Mouse (Mus musculus): Measurements from ENCODE around the gene Zcchc7.

Zcchc7 gene

DNA sequence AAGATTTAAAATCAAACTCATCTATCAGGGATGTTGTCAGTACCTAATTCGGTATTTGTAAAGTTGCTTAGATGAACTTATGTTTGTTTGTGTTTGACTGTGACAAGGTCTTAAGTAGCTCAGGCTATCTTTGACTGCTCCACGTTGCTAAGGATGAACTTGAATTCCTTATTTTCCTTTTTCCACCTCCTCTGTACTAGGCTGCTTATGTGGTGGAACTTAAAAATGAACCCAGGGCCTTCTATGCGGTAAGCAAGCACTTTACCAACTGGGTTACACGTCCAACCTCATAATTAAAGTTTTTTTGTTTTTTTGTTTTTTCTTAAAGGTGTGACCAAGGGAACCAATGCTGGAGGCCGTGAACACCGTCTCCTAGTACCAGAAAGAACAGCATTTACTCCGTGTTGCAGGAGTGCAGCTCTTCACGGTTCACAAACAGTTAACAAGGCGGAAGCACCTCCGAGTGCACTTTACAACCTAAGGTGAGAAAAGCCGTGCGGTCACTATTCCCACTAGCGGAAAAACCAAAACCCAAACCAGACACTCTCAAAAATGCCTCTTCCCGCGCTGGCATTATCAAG, at the start of gene Zcchc7:
TSS of gene Zcchc7 (plus strand) at position 325 of the 581 bp plus-strand sequence.
- no peak for DNase-seq (ENCODE audit: low read depth, low spot score)

DNA sequence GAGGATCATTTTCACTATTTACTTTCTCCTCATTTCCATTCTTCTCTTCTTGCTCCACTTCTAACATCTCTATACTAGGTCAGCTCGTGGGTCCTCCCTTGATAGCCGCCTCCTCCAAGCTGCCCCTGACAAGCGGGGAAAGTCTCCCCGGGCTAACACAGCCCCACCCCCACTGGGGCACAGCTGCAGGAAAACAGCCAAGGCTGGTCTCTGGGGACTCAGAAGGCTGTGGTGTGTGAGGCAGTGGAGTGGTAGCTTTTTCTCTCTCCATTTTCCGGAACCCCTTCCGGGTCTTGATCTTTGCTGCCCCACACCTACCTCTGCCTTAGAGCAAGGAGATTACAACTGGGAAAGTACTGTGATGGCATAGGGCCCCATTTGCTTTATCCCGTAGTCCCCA, 49.7 kb upstream of the Zcchc7 start:
- DNase-seq (ENCODE audit: low read depth, low spot score) = no peak

DNA sequence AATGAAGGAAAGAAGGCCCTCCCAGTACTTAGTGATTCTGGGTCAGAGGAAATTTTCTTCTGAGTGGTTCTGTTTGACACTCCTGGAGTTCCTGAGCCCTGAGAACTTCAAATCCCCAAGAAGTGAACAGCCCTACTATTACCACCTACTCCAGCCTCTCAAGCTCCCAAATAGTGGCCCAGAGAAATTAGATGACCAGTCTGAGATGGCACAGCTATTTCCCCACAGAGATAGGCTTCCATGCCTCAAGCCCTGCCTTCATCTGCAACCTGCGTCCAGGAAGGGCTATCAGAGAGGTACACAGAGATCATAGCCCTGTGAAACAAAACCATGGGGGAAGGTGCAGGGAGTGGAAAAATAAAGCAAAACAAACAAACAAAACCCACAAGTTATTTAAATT, 48.8 kb upstream of the Zcchc7 start:
- DNase-seq (ENCODE audit: low read depth, low spot score) = no peak

DNA sequence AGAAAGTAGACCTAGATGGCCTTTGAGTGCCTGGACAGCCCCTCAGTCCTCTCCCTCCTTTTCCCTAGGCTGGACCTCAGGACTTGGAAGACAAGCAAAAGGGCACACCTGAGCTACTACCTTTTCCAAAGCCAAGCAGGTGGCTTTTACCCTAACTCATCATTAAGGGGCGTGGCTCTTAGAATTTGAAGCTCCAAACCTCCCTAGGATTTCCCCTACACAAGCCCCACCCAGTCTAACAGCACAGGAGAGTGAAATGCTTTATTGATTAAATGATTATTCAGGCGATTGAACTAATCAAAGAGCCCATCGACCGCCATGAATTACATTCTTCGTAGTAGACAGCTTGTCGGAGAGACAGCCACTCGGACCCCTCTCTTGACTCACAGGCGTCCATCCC, 47.4 kb upstream of the Zcchc7 start:
- no peak for DNase-seq (ENCODE audit: low read depth, low spot score)

DNA sequence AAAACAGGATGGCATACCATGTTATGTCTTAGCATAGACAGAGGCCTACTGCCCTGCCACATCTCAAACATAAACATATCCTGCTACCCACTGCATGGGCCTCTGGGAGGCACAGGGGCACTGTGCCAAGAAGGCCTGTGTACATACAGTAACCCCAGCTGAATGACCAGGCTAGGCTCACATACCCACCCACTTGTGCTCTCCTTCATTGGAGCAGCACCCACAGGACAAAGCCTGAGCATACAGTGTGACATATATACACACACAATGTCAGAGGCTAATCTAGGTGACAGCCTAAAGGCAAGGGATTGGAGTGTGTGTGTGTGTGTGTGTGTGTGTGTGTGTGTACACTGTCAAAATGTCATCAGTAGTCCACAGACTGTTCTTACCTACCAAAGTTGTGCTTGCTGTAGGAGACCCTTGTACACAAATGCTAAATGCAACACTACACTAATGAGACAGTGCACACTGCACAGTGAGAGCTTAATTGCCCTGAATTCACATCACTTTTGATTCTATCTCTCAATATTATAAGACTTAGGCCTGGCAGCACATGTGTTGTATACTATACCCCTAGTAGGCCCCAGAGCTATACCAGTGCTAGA, 46.5 kb upstream of the Zcchc7 start:
- no peak for DNase-seq (ENCODE audit: low read depth, low spot score)

DNA sequence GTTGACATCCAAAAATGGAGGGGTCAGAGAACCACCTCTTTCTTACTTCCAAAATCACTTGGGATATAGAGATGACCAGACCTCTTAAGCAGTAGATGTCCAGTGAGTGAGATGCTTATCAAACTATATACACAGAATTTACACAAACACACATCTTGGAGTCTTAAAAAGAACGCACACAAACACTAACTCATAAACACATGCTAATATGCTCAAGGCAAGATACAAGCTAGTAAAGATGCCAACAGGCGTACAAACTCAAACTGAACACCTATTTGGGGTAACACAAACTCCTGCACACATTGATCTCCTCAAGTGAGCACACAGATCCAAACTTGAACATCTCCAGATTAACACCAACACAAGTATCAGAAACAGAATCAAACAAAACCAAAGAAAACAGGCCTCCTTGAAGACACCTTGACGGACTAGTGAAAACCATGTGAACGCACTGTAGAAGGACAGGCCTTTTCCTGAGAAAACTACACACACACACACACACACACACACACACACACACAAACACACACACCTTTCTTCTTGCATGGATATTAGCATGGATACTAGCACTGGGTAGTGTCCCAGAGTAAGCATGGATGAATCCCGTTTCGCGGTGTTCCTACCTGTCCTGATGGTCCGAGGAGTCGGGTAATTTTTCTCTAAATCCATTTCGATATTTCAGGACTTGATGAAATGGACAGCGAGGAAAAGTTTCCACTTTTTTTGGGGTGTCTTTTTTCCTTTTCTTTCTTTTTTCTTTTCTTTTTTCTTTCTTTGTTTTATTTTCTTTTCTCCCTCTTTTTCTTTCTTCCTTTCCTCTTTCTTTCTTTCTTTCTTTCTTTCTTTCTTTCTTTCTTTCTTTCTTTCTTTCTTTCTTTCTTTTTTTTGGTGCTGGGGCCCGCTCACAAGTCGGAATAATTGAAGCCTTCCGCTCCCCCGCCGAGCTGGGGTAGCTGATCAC, 45.7 kb upstream of the Zcchc7 start, which contains the start of gene Pax5:
TSS of gene Pax5 (minus strand) at position 748 of the 961 bp plus-strand sequence.
- no peak for DNase-seq (ENCODE audit: low read depth, low spot score)

DNA sequence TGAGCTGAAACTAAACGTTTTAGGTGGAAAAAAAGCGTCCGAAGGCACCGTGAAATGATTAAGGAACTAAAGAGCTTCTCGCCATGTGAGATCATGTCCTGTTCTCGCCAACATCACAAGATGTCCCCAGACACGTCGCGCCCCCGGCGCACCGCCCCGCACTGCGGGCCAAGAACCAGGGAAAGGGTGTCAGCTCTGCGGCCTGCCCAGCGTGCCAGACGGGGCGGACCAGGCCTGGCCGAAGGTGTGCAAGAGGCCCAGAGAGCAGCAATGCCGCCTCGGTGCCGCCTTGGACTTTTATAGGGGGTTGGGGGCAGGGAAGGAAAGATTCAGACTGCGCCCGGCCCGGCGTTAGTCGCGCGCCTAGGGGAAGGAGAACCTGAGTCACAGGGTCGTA, 45.0 kb upstream of the Zcchc7 start:
- DNase-seq (ENCODE audit: low read depth, low spot score) = no peak

DNA sequence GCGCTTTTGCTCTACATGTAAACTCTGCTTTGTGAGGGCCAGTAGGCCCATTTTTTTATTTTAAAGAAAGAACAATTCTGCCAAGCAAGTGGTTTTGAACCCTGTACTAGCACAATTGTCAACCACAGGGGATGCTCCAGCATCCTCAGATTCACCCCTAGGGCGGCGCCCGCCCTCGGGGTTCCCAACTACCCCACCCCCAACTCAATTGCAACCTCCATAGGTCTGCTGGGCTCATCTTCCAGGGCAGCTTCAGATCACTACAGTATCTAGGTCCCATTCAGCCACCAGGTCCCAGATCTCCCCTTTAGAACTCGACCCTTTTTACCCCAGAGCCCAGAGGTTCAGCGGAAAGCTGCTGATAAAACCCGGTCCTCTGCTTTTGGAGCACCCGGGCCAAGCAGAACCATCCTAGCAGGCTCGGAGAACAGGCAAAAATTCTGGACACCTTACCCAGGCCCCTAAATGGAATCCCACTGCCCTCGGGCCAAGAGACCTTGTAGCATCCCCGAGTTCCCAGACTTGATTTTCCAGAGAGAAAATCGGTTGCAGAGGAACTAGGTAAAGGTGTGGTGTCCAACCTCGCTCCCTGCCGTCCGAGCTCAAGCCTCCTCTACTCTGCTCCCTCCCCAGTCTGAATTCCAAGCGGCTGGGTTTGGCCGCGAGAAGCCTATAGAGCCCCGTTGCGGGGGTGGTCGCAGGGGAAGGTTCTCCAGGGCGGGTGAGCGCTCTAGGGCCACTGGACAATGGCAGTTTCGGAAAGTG, 44.4 kb upstream of the Zcchc7 start:
- DNase-seq (ENCODE audit: low read depth, low spot score) = no peak

DNA sequence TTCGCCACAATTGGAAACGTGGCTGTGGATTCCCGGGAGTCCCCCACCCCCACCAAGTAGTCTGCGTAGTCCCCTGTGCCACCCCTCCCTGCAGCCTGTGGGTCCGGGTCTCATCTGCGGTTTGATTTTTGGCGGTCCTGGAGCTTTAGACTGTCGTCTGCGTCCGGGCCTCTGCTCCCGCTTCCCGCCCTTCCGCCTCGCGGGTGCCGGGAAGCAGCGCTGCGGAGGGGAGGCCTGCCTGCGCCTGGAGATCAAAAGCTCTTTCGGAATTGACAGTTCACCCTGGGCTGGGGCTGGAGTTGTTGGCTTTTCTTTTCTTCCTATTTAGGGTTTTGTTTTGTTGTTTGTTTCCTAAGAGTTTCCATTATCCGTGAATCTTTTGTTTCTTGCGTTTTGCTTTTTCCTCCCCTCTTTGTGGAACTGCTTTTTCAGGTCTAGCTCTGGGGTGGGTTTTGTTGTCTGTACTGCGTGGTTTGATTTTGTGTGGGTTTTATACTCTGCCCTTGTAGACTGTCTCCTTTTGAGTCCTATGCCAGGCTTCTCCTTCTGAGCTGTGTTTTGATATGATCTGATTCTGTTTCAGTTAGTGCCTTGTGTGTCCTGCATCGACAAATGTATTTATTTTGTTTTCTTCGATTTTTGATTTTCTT, 43.5 kb upstream of the Zcchc7 start:
- no peak for DNase-seq (ENCODE audit: low read depth, low spot score)

DNA sequence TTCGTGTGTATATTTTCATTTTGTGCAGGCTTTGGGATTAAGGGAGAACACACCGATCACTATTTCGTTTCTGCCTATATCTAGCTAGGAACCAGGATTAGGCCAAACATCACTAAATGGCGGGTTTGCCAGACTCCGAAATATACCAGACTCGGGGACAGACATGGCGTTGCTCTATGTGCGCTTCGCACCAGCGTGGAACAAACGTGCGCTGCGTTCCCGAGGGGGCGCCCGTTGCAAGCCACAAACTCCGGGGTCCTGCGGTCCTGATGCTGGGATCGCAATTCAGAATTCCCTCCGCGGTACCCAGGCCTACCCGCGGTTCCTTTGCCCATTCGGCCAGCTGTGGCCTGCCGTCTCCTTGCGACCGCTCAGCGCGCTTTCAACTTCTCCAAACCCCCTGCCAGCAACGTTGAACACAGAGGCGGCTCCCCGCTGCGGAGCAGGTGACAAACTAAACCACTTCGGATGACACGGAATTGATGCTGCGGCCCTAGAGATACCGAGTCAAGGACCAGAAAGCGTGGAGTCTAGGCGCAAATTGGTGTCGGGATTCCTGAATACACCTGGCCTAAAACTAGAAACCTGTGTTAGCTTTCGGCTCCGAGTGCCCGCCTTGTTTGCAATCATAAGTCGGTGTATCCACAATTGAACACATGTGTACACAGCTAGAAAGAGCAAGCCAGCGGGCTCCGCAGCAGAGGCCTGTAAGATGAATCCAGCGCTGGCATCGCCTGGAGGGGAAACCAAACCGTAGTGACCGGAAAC, 42.7 kb upstream of the Zcchc7 start:
- DNase-seq (ENCODE audit: low read depth, low spot score) = no peak

DNA sequence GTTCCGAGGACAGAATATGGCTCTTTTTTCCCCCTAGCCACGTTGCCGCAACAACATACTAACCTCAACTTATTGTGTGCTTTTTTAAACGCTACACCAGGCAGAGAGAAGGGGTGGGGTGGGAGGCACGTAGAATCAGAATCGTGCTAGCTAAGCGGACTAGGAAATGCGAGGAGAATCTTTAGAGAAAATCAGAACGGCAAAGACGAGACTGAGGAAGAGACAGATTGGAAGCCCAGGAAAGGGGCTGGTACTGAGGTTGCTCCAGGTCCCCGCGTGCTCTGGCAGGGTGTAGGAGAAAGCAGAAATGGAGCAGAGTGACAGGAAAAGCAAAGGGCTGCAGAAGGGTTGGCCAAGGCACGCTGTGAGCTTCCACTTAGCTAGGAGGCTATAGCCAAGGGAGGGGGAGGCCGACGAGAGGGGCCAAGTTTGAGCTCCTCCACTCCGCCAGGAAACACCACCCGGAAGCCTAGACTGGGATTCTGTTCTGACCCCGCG, 42.1 kb upstream of the Zcchc7 start:
- DNase-seq (ENCODE audit: low read depth, low spot score) = no peak

DNA sequence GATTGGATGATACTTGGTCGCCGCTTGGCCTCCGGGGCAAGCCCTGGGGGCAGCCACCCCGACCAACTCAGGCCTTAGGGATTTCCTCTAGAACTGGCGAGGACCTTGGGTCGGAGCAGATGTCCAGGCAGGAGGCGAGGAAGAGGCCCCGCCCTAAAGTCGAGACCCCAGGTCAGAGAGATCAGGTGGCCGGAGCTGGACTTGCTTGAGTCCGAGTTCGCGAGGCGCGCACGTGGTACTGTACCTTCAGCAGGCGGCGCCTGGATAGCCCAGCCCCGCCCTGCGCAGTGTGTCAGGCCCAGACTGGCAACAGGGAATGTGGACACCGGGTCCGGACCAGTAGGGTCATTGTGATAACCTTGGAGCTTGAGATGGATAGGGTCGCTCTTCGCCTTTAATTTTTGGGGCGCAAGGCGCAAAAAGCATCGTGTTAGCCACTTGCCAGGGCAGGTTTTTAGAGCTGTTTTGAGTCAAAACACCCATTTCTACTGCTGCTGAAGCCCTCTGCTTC, 41.5 kb upstream of the Zcchc7 start:
- DNase-seq (ENCODE audit: low read depth, low spot score) = no peak

DNA sequence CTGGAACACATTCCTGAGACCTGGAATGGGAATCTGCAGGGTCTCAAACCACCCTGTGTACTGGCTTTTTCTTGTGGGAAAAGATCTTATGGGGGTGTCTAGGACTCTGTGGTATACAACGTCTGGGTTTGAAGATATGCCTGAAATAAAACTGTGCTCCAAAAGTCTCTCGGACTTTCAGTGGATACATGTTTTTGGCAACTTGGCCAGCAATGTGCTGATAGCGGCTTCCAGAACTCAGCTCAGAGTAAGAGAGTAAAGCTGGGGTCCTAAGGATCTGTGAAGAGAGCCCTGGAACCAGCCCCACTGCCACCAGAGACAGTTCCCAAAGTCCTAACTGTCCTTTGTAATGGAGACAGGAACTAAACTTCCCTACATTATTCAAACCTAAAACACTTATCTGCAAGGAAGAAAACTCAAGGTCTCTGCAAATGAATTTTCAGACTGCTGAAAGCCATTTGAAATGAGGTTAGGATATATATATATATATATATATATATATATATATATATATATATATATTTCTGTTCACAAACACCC, 40.0 kb upstream of the Zcchc7 start:
- no peak for DNase-seq (ENCODE audit: low read depth, low spot score)

DNA sequence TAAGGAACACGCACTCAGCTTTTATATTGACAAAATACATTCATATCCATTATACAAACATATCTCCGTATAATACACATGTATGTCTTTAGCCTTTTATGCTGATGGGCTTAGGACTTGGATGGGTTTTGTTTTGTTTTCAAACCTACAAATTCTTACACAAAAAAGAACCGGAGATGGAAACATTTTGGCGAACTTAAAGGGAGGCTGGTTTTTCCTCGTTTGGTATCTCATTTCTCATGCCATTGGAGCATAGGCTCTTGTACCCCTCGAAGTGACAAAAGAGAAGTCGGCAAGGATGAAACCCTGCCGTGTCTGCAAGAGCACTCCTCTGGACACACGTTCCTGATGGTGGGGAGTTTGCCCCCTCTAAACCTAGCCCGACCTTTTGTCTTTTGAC, 39.3 kb upstream of the Zcchc7 start:
- no peak for DNase-seq (ENCODE audit: low read depth, low spot score)

DNA sequence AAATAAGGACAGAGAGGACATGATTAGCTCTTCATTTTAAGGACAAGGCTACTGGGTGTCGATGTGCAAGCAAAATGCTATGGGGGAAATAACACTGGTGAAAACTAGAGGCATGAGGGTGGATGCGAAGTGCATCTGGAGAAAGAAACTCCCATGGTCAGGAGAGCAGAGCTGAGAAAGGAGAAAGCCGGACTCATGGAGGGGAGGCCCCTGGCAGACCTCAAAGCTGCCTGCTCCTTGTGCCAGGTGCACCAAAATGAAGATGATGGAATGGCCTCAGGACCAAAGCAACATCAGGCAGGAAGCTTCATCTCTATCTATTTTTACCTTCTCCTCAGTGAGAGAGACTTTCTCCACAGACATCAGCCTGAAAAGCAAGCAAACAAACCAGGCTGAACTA, 38.0 kb upstream of the Zcchc7 start:
- DNase-seq (ENCODE audit: low read depth, low spot score) = no peak

DNA sequence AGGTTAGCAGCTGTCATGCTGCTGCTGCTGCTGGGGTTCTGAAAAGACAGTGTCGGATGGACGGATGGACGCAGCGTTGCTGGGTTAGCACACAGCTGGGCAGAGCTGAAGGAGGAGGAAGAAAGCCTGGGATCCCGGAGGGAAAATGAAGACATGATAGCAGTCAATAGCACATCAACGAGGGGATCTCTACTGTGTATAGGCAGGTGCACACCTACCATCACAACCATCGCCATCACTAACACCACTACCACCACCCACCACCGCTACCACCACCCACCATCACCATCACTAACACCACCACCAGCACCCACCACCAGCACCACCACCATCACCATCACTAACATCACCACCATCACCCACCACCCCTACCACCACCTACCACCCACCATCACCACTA, 35.6 kb upstream of the Zcchc7 start:
- no peak for DNase-seq (ENCODE audit: low read depth, low spot score)

DNA sequence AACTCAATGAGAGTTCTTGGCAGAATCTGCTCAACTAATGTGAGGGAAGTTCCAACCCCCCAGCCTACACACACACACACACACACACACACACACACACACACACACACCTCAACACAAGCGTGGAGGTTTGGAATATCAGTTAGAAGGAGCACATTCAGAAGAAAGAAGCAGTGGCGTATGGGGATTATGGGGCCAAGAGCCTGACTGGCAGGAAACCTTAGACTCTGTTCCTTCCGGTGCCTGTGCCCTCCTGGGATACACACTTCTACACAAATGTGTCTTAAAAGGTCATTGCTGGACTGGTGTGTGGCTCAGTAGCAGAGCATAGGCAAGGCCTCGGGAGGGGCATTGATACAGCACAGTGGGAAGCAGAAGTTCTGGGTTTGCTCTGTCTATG, 34.4 kb upstream of the Zcchc7 start:
- no peak for DNase-seq (ENCODE audit: low read depth, low spot score)

DNA sequence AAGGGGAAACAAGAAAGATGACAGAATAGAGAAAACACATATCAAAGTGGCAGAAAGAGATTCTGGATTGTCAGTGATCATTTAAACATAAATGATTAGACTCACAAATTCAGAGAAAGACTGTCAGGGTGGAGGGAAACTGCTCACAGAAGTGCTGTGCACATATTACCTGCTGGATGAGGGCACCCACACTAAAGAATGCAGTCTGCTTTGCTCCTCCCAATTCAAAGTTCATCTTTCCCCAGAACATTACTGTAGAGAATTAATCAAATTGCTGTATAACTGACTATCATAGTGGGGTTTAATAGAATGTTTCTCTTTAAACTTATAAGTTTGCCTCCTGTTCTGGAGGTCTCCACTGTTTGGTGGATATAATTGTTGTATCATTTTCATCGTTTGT, 15.2 kb upstream of the Zcchc7 start:
- no peak for DNase-seq (ENCODE audit: low read depth, low spot score)

DNA sequence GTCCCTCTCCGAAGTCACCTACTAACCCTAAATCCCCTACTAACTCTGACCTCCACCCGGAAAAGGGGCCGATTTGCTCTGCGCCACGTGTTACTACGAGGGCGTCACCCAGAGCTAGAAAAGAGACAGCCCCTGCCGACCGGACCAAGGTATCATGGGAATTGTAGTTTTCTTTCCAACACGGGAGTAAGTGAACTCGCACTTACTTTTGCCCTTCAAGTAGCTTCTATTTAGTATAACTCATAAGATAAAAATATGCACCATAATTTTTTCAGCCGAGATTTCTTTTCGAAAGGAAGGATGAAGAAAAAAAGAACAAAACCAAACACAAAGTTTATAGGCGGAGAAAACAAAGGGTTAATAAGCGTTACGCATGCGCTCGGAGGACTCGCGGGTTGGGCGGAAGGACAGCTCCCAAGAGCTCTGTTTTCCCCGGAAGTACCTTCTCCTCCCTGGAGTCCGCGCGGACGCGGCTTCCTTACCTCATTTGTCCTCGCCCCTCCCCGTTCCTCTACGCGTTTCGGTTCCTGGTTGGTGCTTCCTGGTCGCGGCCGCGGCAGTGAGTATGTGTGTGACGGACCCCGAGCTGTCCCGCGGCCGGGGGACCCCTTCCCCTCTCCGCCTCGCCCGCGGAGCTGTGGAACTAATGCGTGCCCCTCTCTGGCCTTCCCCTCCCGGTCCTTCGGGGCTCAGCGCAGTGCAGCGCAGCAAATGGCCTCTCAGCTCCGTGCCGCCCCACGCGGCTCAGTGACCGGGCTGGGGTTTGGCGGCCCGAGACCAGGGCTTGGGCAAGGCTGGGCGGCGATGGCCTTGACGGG, 666 bp downstream of the Zcchc7 start:
- DNase-seq (ENCODE audit: low read depth, low spot score) = peak; percentile 96
